Mouse (Mus musculus): ENCODE measurements around the gene Akap2.
A peak's percentile ranks its signal among the peaks of the same experiment; 100 is the strongest.

Gene Akap2

GRCm38 (mm10) chr4:57915216-57915965 lies 197.9 kb downstream of the Akap2 start:
- peak; percentile 30 to 62 for DNase-seq

DNA sequence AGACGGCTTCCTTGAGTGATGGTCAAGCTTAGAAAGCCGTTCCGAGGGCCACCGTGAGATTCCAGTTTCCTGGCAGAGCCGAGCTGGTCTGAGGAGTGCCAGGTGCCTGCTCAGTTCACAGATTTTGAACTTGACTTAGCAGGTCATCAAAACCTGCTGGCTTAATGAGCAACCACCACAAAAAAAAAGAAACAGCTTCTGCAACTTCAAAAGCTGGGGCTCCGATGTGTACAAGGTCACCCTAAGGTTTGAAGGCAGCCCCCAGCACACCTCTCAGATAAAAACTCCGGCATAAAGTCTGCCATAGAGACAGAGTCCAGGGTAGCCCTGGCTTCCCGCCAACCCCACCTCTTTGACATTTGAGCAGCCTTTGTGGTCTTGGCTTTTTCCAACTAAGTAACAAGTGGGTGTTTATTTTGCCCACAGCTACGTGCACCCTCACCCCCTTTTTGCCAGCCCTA lies 198.8 kb downstream of the Akap2 start, which contains the start of gene D630039A03Rik:
Gene D630039A03Rik (minus strand): TSS at position 97 of the 461 bp plus-strand sequence.
- peak; percentile 71 to 78 for DNase-seq

GRCm38 (mm10) chr4:57916711-57917110 lies 199.3 kb downstream of the Akap2 start:
- DNase-seq = no peak

GRCm38 (mm10) chr4:57919494-57920423 lies 202.3 kb downstream of the Akap2 start:
- DNase-seq = peak in 1 of 2 experiments; percentile 52

- DNase-seq = no peak
Measured at GRCm38 (mm10) chr4:57920522-57920921, 203.1 kb downstream of the Akap2 start.

DNA sequence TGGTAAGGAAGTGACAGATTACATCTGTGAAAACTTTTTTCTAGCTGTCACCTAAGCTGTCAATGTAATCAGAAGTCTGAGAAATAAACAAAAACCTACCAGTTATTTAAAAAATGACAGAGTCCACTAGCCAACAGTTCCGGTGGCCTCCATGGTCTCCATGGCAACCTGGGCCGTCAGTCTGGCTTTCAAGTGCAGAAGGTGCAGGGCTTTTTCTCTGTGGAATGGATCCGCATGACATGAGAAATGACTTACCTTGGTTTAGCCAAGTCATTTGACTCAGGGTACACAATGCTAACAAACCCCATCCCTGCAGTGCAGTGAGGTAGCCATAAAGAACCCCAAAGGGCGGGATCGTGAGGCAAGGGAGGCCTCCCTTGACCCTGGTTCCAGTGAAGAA lies 204.7 kb downstream of the Akap2 start:
- DNase-seq = no peak

GRCm38 (mm10) chr4:57924556-57925071 lies 207.2 kb downstream of the Akap2 start:
- DNase-seq = no peak

GRCm38 (mm10) chr4:57927464-57928205 lies 210.2 kb downstream of the Akap2 start:
- peak; percentile 21 to 40 for DNase-seq

DNA sequence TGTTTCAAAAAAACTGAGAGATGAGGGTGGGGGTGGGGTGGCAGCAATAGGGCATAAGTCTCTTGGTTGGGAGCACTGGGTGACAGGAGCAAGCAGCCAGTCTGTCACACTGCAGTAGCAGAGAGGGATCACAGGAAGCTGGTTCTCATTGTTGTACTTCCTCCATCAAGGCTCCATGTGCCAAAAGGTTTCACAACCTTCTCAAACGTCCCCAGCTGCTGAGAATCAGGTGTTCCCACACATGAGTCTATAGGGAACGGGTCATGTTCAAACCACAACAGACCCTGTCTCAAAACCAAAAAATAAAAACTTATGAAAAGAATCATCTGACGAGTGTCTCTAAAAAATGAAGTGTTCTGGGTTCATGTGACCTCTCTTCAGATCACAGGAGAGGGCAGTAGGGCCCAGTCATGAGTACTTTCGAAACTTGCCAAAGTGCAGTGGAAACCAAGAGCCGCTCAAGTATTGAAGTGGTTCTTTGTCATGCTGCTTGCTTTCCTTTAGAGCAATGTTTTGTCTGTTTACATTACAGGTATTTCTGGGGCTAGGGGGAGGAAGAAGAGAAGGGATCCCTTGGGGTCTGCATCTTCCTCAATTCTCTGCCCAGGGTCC lies 213.2 kb downstream of the Akap2 start:
- no peak for DNase-seq

DNA sequence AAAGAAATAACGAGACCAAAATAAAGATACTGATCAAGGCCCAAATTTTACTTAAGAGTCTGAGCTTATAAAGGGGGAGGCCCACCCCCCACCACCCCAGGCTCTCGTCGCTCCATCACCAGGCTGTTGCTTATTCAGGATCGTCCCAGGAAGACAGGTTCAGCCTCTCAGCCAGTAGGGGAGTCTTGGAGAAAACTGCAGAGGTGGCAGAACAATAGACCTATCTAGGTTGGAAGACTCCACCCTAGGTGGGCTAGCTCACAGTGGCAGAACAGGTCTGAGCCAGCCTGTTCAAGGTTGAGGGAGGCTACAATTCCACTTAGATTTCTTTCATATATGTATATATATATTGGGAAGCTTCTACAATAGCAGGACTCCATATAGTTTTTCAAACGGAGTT lies 216.7 kb downstream of the Akap2 start:
- no peak for DNase-seq

GRCm38 (mm10) chr4:57937292-57937691 lies 219.8 kb downstream of the Akap2 start:
- DNase-seq = no peak

DNA sequence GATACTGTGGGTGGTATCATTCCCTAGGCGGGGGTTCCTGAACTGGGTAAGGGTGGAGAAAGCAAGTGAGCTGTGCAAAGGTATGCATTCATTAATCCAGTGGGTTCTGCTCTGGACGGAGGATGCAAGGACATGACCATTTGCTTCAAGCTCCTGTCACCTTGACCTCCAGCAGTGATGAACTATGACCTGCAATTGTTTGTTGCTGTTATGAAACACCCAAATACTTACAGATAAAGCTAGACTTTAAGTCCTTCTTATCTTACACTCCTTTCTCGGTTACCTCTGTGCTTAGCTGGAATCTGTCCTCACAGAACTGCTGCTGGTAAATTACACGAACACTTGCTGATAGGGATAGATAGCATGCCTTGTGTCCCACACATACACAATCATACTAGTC lies 223.2 kb downstream of the Akap2 start:
- no peak for DNase-seq

DNA sequence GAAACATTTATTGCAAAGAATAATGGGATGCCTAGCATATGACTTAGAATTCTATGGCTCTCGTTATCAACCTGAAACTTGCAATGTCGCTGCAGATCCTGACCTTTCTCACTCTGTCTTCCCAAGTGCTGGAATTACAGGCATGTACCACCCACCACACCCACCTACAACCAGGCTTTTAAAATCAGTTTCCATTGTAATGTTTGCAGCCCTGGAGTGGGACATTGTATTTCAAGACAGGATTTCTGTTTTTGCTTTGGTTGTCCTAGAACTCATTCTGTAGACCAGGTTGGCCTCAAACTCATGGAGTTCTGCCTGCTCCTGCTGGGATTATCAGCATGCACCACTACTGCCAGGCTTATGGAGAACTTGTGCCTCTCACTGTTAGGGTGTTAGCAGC lies 225.4 kb downstream of the Akap2 start:
- no peak for DNase-seq

Measured in kidney, postnatal 4 days (tissue).